Mouse (Mus musculus) forebrain, postnatal 0 days (tissue): ENCODE measurements around the gene Gng10. TPM values are rescaled to one million over a fixed set of nuclear protein-coding genes. Genes with fewer than 3 reads are reported as not detected.
A peak's percentile ranks its signal among the peaks of the same experiment; 100 is the strongest.

Experiments used
- ATAC-seq: fragments of 200-750 bp; cut with Nextera tagmentation; 2 replicates; pipeline ENCODE4 v1.8.0; 2017; ENCODE audit warnings: mild to moderate bottlenecking, moderate library complexity
- DNase-seq: peaks from one replicate; pipeline ENCODE4 v3.0.0-alpha.2; 2015
- H3K27ac ChIP-seq: fragments of 300-500 bp; sonication (generic); 2 replicates; pipeline ENCODE4 v1.5.1; 2014; ENCODE audit warnings: low read depth, mild to moderate bottlenecking, antibody characterized with exemption, low read length, moderate library complexity, mixed read lengths
- H3K27me3 ChIP-seq: fragments of 300-500 bp; sonication (generic); 2 replicates; pipeline ENCODE4 v1.6.1; 2014; ENCODE audit warnings: mild to moderate bottlenecking, low read length, mixed read lengths; ENCODE audit not compliant: insufficient read depth
- H3K36me3 ChIP-seq: fragments of 300-500 bp; sonication (generic); 2 replicates; pipeline ENCODE4 v1.6.1; 2014; ENCODE audit warnings: mild to moderate bottlenecking, moderate library complexity; ENCODE audit not compliant: insufficient read depth
- H3K4me1 ChIP-seq: fragments of 300-500 bp; sonication (generic); 2 replicates; pipeline ENCODE4 v1.6.1; 2014; ENCODE audit warnings: antibody characterized with exemption; ENCODE audit not compliant: insufficient read depth
- H3K4me2 ChIP-seq: fragments of 300-500 bp; sonication (generic); 2 replicates; pipeline ENCODE4 v1.6.1; 2014; ENCODE audit warnings: low read depth, mild to moderate bottlenecking, moderate library complexity
- H3K4me3 ChIP-seq: fragments of 300-500 bp; sonication (generic); 2 replicates; pipeline ENCODE4 v1.5.1; 2014; ENCODE audit warnings: low read depth, low read length, mixed read lengths
- H3K9ac ChIP-seq: fragments of 300-500 bp; sonication (generic); 2 replicates; pipeline ENCODE4 v1.6.1; 2014; ENCODE audit warnings: mild to moderate bottlenecking
- H3K9me3 ChIP-seq: fragments of 300-500 bp; sonication (generic); 2 replicates; pipeline ENCODE4 v1.6.1; 2016; ENCODE audit warnings: low read length
- CTCF ChIP-seq: sonication (generic); IDR thresholded peaks from 2 replicates; pipeline ENCODE4 v1.5.1; 2016; ENCODE audit warnings: antibody characterized with exemption, control low read depth, low read depth
- WGBS: fragments of 180-500 bp; shearing (Covaris S2); extraction: QIAGEN DNeasy Blood & Tissue Kit; methylation state at CpG from one replicate; pipeline ENCODE4 v1.1.7; 2014; 5-methylcytosine and 5-hydroxymethylcytosine counted together
- polyA plus RNA-seq: library from polyadenylated mRNA; unstranded; fragments of >200 nt; fragmentation: Nextera tagmentation; extraction: Ambion mirVana; gene quantifications from 2 replicates; pipeline ENCODE4 v1.2.1, GENCODE M21; 2015
- total RNA-seq: library from RNA; depleted of rRNA; stranded (reverse); fragments of >200 nt; gene quantifications from 2 replicates; pipeline ENCODE4 v1.2.3, GENCODE M21; 2014; rRNA removed

The Gng10 gene
- total RNA-seq = 158 and 219 TPM in 2 replicates
- polyA plus RNA-seq = 315 and 342 TPM in 2 replicates

- TF ChIP-seq CTCF = peak; percentile 19; the same call in 1 of the 2 replicates
- Histone ChIP-seq H3K4me3 (peak within 1 kb of the TSS; percentile 79), H3K9ac (peak within 1 kb of the TSS; percentile 91), H3K4me1 (peaks cover 9% of the 10 kb centered on the region; the same call in 1 of the 2 replicates), H3K36me3 (peaks cover 11% of the 10 kb centered on the region; the same call in 1 of the 2 replicates), H3K9me3 (no peaks in the 10 kb centered on the region), H3K27me3 (no peaks in the 10 kb centered on the region), H3K27ac (peak within 1 kb of the TSS; percentile 95), H3K4me2 (peak within 1 kb of the TSS; percentile 57)
- peak; percentile 76 for DNase-seq
- 5% methylated on average over 74 of the region's 76 CpGs for WGBS
- ATAC-seq = peak; percentile 93
Observed at GRCm38 (mm10) chr4:59034918-59035785, at the start of gene Gng10. Gng10 (plus strand) TSS chr4:59035088.

- no peak overlapping the region for H3K27ac ChIP-seq
- no peak overlapping the region for H3K9ac ChIP-seq
- H3K4me2 ChIP-seq = no peak overlapping the region
- TF ChIP-seq CTCF = peak; percentile 82
- H3K36me3 ChIP-seq = no peaks in the 10 kb centered on the region
- no peak for ATAC-seq
- H3K27me3 ChIP-seq = no peaks in the 10 kb centered on the region
- no peaks in the 10 kb centered on the region for H3K4me1 ChIP-seq
- H3K4me3 ChIP-seq = no peak overlapping the region
- H3K9me3 ChIP-seq = no peaks in the 10 kb centered on the region
- peak; percentile 81 for DNase-seq
- 27% methylated on average over 7 of the region's 7 CpGs for WGBS
Observed at GRCm38 (mm10) chr4:58985157-58985648, 49.7 kb upstream of the Gng10 start.

DNA sequence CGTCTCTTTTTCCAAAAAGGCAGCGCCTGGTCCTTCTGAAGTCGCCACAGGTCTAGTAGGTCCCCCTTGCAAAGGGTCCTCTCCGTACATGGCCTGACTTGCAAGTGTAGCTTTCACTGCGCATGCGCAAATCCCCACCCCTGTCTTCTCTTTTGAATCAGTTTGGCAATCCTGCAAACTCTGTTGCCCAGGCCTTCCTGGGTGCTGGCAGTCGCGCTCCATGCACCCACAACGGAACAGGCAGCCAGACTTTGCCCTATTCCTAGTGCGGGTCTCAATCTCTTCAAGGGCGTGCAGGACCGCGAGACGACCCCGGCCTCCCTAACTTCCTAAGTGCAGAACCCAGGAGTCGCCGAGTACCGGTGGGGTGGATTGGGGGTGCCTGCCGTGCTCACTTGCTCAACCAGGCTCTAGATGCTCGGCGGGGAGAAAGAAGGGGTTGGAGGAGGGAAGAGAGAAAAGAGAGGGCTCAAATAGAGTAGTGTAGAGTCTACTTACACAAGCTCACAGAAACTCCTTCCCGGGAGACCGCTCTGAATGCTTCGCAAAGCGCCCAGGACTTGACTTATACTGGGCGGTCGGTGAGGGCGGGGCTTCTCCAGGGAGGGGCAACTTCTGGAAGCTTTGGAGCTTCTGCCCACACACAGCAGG is 48.2 kb upstream of the Gng10 start, which contains the start of gene Ptgr1:
Gene Ptgr1, minus strand, starts transcription at position 580 of the 651 bp plus-strand sequence.
- peak within 1 kb of the TSS; percentile 34 for H3K9ac ChIP-seq
- 2% methylated on average over 28 of the region's 28 CpGs for WGBS
- no peak within 1 kb of the TSS for H3K27ac ChIP-seq
- H3K9me3 ChIP-seq = no peaks in the 10 kb centered on the region
- no peaks in the 10 kb centered on the region for H3K36me3 ChIP-seq
- no peaks in the 10 kb centered on the region for H3K27me3 ChIP-seq
- no peaks in the 10 kb centered on the region for H3K4me1 ChIP-seq
- DNase-seq = peak; percentile 86
- TF ChIP-seq CTCF = no peak
- ATAC-seq = peak; percentile 67
- peak within 1 kb of the TSS; percentile 91 for H3K4me2 ChIP-seq
- peak within 1 kb of the TSS; percentile 44 for H3K4me3 ChIP-seq

DNA sequence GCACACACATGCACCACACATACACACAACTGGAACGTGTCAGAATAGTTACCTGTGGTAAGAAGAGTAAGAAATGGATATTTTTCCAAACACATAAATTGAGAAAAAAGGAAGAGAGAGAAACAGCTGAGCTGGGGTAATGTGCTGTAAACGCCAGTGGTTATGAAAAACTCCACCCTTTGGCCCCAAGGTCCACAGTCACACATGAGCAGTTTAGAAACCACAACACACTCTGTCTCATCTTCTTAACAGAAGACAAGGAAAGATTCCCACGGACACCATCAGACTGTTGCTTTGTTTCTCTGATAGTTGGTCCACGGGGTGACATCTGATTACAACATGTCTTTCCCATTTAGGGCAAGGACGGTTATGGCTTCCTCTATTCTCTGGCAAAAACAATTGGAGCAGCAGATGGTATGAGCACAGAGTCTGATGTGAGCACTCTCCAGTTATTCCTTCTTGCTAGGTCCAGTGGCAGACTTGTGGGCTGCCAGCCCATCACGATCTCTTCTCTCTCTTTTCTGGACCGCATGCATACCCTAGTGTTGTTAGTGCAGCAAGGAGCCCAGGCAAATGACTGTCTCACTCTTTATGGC is 45.5 kb upstream of the Gng10 start:
- WGBS = 82% methylated on average over 7 of the region's 7 CpGs
- Histone ChIP-seq H3K27me3 (no peaks in the 10 kb centered on the region), H3K36me3 (no peaks in the 10 kb centered on the region), H3K4me1 (no peaks in the 10 kb centered on the region), H3K4me3 (no peak overlapping the region), H3K9ac (no peak overlapping the region), H3K4me2 (no peak overlapping the region), H3K27ac (no peak overlapping the region), H3K9me3 (no peaks in the 10 kb centered on the region)
- no peak for TF ChIP-seq CTCF
- no peak for ATAC-seq
- no peak for DNase-seq

DNA sequence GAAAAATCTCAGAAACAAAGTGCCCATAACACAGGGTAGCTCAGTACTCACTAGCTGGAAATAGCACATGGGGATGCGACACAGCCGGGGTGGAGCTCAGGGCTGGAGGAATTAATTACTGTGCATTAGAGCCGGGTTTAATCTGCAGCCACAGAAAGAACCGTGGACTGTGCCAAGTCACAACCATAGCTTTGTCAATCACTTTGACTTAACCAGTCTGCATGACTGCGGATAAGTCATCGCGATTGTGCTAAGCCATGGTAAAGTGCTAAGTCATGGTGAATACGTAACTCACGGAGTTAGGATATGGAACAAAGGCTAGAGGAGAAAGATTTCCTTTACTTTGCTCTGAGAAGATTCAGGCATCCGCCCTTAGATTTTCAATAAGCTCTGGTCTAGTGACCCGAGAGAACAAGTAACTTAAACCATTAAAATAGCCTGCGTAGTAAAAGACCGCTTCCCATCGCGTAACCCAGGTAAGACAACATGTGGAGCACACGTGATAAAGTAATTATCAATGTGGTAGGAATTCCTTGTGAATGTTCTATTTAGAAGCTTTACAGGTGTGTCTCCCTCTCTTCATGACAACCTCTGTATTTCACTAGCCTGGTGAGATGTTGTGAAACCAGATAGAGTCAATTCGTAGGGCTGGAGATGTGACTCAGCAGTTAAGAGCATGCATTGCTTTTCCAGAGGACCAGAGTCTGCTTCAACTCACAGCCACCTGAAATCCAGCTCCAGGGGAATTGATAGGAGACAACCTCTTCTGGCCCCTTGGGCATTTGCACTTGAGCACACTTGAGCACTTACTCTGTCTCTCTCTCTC is 44.1 kb upstream of the Gng10 start:
- Histone ChIP-seq H3K4me1 (no peaks in the 10 kb centered on the region), H3K9me3 (no peaks in the 10 kb centered on the region), H3K4me3 (no peak overlapping the region), H3K36me3 (no peaks in the 10 kb centered on the region), H3K27me3 (no peaks in the 10 kb centered on the region), H3K27ac (no peak overlapping the region), H3K4me2 (no peak overlapping the region), H3K9ac (no peak overlapping the region; the same call in 1 of the 2 replicates)
- DNase-seq (peak; percentile 9), ATAC-seq (peak; percentile 34)
- no peak for TF ChIP-seq CTCF
- WGBS = 57% methylated on average over 17 of the region's 17 CpGs

- no peaks in the 10 kb centered on the region for H3K27me3 ChIP-seq
- no peaks in the 10 kb centered on the region for H3K4me1 ChIP-seq
- H3K4me3 ChIP-seq = no peak overlapping the region
- TF ChIP-seq CTCF = no peak
- H3K4me2 ChIP-seq = no peak overlapping the region
- H3K36me3 ChIP-seq = no peaks in the 10 kb centered on the region
- H3K9ac ChIP-seq = no peak overlapping the region
- DNase-seq = no peak
- 81% methylated on average over 5 of the region's 5 CpGs for WGBS
- H3K9me3 ChIP-seq = no peaks in the 10 kb centered on the region
- no peak for ATAC-seq
- H3K27ac ChIP-seq = no peak overlapping the region
Observed at GRCm38 (mm10) chr4:58992195-58992594, 42.7 kb upstream of the Gng10 start.
